Mouse (Mus musculus) natural killer cell, adult 2 months (primary cell): ENCODE measurements around the gene Itgb1bp1.

Experiments used
- DNase-seq, 2 experiments: peaks; one replicate each; pipeline ENCODE4 v3.0.0; 2022; ENCODE audit warnings: low spot score in 2 of 2

The Itgb1bp1 gene

DNA sequence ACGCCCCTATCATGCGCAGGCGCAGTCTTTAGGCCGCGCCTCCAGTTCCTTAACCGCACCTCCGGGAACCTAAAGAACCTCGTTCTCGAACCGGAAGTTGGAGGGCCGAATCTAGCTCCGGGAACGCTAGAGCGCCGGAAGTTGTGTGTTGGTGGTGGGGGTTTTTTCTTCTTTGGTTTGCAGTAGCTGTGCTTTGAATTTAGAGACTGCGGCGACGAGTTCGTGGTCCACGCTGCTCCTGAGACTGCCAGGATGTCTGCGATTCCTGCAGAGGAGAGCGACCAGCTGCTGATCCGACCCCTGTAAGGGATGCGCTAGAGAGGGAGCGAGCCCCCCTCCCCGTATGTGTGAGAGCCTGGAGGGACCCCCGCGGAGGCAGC, at the start of gene Itgb1bp1:
Itgb1bp1 (minus strand) TSS at position 42 of the 380 bp plus-strand sequence.
- DNase-seq = peak; percentile 95 to 96

DNA sequence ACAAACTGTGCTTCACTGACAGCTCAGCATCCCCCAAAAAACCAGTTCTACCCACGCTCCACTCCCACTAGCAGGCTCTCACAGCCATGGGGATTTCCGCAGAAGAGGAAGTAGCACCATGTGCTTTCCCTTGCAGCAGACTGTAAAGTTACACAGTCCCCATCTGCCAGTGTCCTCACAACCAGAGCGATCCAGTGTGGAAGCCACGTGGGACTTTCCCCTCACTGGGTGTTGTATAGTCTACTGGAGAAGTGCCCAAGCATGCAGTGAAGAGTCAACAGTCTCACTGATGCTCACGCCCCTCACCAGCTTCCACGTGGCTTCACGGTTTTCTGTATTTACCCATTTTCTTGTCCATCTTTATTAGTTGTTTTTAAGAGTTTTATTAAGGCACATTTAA, 49.8 kb upstream of the Itgb1bp1 start:
- peak; percentile 71 to 85 for DNase-seq

DNA sequence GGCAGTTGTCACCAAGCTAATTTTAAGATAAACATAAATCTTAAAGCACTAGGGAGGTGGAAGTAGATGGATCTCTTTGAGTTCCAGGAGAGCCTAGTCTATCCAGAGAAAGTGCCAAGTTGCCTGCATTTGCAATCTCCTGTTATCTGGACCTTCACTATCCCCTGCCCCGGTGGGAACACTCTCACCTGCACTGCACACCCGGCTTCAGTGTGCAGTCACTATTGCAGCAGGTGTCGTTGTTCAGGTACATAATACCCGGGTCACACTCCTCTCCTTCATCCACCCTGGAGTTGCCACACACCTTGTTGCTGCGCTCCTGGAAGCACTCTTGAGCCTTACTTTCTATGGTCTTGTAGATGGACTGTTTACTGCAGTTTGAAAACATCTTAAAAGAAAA, 47.7 kb upstream of the Itgb1bp1 start:
- DNase-seq = no peak

DNA sequence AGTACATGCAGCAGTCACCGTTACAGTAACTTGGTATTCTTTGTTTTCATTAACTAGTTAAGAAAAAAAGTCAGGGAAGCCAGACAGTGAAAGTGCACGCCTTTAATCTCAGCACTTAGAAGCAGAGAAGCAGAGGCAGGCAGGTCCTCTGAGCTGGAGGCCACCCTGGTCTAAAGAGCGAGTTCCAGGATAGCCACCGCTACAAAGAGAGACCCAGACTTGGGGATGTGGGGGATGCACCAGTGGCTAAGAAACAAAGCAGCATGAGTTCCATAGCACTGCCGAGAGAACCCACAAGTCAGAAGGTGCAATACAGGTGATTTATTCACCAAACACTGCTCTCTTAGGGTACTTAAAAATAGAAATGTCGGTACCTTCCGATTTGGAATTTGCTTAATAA, 46.9 kb upstream of the Itgb1bp1 start:
- DNase-seq = no peak

DNA sequence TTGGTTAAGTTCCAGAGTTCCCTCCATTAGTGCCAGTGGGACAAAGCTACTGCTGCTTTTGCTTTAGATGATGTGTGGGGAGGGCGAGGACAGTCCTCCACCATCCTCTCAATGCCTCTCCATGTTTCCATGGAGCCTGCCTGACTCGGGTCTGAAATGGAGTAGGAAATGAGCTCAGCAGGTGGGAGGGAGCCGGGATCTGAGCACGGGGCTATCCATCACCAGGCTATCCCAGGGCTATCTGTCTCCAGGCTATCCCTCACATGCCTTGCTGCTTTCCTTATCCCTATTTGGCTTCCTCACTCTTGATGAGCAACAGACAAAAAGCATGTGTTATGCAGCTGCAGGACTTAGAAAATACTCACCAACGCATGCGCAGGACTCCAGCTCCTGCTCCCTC, 45.6 kb upstream of the Itgb1bp1 start:
- no peak for DNase-seq

DNA sequence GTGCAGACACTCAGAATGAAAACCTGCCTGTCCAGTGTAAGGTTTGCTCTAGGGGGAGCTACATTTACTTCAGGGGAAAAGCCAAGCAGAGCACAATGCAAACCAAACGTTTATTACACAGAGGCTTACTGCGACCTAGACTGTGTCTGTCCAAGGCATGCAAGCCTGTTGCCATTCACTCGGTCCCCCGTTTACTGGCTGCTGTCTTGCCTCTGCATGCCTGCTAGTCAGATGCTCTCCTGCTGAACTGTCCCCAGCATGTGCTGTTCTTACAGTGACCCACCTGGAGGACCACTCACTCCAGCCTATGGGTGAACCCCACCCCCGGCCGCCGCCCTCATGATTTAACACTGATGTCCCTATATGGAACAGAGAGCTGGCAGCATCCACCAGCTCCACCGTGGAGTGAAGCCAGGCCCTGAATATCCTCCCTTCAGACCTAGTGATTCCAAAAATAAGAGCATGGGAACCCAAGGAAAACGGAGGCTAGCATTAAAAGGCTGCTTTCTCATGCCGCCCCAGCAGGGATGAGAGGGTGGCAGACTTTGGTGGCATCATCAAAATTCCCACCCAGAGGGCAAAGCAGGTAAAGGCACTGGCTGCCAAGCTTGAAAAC, 45.0 kb upstream of the Itgb1bp1 start:
- DNase-seq = no peak

DNA sequence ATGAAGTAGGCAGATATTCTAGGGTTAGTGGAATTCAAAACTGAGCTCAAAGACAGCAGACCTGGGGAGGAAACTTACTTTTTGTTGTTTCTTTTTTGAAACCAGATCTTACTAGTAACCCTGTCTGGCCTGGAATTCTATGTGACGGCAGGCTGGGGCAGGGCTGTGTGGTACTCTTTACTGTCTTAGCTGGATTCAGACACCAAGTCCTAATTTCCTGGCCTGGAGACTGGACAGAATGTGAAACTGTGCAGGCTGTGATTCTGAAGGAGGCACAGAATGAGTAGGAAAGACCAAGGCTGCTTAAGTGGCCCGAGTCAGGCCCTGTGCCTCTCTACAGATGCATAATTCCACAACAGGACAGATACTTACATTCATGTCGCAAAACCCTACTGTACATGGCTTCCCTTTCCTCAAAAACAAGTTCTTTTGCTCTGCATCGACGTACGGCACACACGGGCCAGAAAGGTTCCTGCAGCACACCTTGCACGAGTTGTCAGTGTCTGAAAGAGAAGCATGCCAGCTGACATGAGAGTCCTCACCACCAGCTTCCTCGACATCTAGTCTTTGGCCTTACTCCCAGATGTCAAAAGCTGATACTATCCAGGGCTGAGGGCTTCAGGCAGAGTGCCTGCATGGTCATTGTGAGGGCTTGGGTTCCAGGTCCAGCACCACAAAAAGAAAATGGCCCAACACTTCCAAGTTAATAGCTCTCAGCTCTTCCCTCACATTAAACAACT, 43.7 kb upstream of the Itgb1bp1 start:
- DNase-seq = no peak

DNA sequence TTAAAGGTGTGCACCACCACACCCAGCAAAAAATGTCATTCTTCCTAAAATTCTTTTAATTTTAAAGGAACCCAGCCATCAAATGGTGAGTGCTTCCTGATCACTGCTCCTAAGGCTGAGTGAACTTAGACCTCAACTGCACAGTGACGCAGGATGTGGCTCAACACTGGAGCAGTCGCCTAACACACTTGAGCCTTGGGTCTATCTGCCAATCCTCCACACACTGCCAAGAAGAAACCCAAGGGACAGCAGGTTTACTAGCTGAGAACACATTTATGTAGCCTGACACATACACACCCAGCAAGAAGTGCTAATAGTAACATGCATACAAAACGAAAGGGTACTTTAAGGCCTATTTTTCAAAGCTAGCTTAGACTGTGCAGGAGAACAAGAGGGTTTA, 40.2 kb upstream of the Itgb1bp1 start:
- no peak for DNase-seq

DNA sequence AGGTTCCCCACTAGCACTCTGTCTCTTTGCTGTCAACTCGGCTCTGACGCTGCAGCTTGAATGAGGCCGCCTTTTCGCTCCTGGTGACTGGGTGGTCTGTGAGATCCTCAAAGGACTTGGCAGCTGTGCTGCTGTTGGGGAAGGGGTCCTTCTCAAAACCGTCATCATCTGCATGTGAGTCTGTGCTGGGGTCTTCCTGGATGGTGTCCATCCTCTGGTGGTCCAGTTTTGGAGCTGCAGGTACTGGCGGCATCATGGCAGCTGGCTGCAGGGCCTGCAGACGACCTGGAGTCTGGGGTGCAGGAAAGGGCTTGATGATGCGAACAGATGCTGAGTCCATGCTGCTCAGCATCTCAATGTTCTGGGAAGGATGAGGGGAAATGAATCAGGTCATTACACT, 39.2 kb upstream of the Itgb1bp1 start:
- no peak for DNase-seq

DNA sequence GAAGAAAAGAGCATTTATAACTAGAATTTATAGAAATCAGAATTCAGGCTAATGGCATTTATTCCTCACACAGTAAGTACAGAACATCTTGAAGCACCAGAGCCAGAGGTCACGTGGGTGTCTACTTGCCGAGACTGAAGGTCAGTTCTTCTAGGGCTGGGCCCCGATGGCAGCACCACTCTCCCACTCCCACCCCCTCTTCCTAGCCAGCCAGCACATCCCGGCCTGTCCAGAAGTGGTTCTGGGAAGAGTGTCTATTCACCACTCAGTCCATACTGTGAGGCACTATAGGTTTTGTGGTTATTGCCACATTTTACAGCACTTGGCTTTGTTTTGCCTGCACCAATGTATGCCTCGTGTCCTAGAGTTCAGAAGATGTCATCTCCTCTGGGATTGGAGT, 38.0 kb upstream of the Itgb1bp1 start:
- no peak for DNase-seq

DNA sequence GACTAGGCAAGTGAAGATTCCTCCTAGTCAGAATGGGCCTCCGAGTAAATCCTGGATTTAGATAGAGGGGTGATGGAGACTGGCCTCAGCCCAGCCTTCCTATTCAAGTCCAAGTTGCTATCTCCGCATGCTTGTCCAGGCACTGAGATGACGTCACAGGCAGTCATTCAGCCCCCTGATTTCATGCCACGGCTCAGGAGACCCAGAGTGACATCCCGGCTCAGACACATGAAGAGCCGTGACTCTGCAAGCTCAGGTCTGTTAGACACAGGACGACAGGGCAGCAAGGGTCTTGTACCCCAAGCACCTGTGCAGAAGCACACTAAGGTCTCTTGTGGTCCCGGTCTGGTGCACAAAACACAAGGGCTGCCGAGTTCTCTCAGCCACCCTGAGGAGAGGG, 36.8 kb upstream of the Itgb1bp1 start:
- no peak for DNase-seq

DNA sequence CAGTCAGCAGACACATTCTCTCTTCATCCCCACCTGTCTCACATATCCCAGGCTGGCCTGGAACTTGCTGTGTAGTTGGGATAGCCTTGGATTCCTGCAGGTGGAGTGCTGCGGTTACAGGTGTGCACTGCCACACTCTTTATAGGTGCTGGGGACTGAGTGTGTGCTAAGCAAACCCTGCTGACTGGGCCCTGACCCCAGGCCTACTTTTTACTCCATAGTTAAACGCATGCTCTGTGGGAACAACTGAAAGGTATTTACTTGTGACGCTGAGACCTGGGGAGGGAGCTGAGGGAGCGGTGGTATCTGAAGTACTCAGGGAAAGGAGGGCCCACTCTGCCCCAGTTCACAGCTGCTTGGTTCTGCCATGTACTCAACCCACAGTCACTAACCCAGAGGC, 36.2 kb upstream of the Itgb1bp1 start:
- DNase-seq = no peak

DNA sequence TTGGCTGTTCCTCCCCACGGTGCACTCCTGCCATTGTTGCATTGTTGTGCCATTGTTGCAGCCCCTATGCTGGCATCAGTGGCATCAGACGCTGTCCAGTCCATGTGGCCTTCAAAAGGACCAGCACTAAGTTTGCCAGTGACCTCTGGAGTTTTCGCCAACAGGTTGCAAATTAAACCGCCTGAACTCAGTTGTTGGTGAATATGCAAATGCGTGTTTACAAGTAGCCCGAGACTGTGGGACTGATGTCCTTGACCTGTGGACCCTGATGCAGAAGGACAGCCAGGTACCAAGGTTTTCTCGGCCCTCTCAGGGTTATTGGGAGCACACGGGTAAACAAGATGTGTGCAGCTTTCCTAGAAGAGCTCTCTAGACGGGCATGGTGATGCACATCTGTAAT, 35.1 kb upstream of the Itgb1bp1 start:
- DNase-seq = no peak

DNA sequence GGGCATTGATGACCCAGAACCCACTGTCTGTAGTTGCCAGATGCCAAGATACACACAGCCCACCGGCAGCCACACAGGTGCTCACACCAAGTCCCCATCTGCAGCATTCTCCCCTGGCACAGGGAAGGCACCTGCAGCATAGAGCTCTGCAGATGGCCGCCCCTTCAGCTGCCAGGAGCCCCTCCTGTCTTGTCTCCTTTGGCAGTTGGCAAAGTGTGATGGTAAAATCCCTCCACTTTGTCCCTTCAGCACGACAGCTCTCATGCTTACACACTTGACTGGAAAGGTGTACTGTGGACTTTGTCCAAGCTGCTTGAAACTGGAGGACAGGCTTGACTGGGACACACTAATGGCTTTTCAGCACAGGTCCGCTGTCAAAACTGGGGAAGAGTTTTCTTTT, 34.2 kb upstream of the Itgb1bp1 start:
- no peak for DNase-seq

DNA sequence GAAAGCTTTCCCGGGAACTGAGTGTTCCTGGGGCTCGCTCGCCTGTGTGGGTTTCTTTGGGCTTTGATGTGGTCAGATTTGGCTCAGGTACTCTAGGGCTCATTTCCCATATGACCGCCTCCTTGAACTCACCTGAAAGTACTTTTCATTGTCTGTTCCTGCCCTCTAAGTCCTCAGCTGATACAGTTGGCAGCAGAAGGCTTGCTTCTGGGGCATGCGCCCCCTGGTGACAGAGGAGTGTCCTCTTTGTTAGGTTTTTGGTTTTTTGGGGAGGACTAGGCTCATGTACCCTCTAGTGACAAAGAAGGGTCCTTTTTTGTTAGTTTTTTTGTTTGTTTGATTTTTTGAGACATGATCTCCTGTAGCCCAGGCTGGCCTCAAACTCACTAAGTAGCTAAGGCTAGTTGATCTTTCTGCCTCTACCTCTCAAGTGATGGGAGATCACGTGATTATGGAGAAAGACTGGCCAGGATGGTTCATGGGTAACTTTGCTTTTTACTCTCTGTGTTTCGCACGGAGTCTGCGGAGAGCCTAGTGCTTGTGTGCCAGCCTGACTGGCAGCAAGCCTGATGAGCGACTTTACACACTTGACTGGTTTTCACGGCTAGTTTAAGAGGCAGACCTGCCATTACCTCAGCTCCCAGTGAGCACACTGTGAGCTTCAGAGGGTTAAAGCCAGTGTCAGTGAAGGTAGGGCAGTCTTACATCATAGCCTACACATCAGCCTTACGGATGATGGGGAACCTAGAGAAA, 32.2 kb upstream of the Itgb1bp1 start:
- peak; percentile 66 to 80 for DNase-seq

DNA sequence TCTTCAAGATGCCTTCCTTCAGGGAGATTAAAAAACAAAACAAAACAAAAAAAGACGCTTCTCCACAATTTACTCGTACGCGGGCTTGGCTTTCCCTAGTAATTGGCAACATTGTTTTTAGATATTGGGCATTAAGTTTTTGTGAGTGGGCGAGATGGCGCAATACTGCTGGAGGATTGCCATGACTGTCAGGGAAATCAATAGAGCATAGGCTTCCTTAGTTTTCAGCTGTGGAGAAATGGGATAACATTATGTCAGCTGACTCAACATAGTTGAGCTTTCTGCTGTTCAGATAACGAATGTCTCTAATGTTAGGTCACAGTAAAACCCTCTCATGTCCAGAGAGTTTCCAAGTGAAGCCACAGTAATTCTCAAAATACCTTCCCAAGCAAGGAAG, 30.8 kb upstream of the Itgb1bp1 start:
- DNase-seq = no peak

DNA sequence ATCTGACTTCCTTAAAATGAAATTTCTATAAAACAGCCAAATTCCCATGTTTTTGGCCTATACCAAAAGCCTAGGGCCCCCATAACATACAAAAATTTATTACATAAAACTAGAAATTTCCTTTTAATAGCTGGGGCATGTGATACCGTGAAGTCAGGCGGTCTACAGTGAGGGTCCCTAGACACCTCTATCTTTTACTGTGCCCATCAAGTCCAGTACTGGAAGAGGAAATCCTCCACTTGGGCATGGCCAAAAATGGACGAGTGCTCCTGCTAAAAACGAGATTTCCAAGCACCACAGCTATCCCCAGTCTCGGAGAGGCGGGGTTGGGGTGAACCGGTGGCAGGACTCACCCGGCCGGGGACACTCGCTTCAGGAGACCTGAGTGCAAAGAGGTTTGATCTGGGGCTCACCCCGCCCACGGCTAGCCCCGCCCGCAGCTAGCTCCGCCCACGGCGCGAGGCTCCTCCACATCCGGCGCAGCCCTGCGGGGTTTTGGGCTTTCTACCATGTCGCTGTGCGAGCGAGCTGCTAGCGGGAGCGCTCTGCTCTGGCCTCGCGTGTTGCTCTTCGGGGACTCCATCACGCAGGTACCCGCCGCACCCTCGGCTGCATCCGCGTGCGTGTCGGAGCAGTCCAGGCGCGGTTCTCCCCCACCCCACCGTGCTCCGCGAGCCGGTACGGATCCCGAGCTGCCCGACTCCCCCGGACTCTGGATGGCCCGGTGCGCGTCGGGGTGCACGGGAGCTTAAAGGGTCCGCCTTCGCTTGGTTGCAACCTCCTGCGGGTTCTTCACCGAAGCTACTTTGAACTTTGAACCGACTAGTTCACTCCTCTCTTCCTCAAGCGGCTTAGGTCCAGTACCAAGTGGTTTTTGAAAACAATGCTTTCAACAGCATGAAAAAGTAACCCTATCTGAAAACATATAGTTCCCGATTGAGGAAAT, 30.1 kb upstream of the Itgb1bp1 start, which contains the start of gene Iah1:
Iah1 (plus strand) TSS at position 467 of the 946 bp plus-strand sequence.
- peak; percentile 76 to 86 for DNase-seq

DNA sequence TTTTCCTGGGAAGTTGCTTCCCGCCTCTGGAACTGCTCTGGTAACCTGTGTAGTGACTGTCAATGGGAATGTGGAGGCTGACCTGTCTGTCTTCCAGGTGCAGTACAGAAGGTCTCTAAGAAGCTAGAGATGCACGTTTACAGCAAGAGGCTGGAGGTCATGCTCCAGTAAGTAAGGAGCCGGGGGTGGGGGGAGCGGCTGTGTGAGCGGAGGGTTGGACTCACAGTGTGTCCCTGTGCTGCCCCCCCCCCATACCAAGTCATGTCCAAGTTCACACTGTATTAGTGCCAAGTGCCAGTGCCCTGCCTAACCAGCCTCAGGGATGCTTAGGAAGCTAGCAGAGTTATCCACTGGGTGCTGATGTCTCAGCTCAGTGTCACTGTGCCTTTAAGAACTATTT, 26.1 kb upstream of the Itgb1bp1 start:
- DNase-seq = no peak

DNA sequence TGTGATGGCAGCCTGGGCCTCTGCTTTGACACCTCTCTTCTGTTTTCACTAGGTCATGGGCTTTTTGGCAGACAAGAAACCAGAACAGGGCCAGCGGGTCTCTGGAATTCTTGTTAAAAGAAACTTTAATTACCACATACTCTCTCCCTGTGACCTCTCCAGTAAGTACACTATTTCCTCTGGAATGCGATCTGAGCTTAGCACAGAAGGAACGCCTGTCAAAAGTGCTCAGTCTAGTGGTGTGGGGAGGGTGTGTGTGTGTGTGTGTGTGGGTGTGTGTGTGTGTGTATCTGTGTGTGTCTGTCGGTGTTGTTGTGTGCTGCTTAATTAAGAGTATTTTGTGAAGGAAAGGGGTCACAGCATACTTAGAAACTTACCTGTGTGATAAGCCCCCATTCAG, 20.6 kb upstream of the Itgb1bp1 start:
- no peak for DNase-seq

DNA sequence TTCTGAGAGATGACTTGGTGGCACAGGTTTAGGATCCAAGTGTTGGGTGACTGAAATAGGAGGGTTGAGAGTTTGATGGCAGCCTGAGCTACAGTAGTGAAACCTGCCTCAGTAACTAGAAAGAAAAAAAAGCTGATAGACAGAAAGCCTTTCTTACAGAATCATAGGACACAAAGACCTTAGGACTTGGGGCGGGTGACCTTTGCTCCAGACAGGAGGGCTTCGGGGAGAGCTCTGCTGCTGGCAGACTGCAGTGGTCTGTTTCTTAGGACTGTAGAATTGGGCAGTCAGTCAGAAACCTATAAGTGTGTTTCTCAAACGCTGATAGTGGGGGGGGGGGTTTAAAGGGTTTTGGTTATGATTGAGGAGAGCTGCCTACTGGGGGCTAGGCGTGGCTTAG, 19.7 kb upstream of the Itgb1bp1 start:
- DNase-seq = no peak

DNA sequence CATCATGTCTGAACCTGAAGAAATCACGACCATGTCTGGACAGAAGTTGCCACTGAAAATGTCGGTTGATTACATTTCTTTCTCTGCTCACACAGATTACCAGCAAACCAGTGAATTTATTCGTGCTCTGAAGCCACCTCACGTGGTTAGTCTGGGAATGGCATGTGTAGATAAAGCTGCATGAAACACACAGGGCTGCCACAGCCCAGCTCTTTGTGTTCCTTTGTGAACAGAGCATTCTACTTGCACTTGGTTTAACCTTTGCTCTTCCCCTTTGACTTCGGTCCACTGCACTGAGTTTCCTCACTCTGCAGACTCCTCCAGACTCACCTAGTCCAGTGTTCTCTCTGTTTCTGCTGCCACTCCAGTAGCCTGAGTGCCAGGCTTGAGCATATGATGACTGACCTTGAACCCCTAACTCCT, 16.3 kb upstream of the Itgb1bp1 start:
- DNase-seq = no peak

DNA sequence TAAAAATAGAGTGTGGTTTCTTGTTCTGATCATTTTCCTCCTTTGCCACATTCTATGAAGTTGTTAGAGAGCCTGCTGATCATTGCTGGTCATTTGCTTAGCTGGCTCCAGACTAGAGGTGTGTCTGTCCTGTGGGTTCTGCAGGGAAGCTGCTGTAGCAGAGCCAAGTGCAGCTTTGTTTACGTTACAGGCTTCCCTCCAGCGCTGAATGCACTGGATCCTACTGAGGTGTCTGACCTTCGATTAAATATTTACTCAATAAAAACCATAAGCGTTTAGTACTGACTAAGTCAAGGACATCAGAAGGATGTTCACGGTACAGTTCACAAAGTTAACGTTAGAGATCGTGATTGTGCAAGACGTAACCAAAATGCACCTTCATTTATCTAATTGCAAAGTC, 15.8 kb upstream of the Itgb1bp1 start:
- no peak for DNase-seq
